Mouse (Mus musculus) neural tube, embryonic 14.5 days (tissue): ENCODE measurements at regions not wholly inside any gene's neighbourhood (a gene's known extent, or its start where the extent isn't known, plus 50 kb on each side); places are given as distances from the start of the nearest gene placed in this dataset.
"Not testable (repeated sequence)": the region's sequence is repeated elsewhere in the genome, so short reads cannot be mapped to it uniquely, and the experiment has no call there.

Source experiments
- ATAC-seq: fragments of 200-750 bp; cut with Nextera tagmentation; 2 replicates; pipeline ENCODE4 v1.8.0; 2017; ENCODE audit warnings: low read depth, mild to moderate bottlenecking, moderate TSS enrichment, moderate library complexity
- H3K27ac ChIP-seq: fragments of 300-500 bp; sonication (generic); 2 replicates; pipeline ENCODE4 v1.5.1; 2014; ENCODE audit warnings: low read depth, mild to moderate bottlenecking, control low read depth, low read length, moderate library complexity, mixed read lengths
- H3K27me3 ChIP-seq: fragments of 300-500 bp; sonication (generic); 2 replicates; pipeline ENCODE4 v1.6.1; 2014; ENCODE audit warnings: low read length; ENCODE audit not compliant: control insufficient read depth, insufficient read depth
- H3K36me3 ChIP-seq: fragments of 300-500 bp; sonication (generic); 2 replicates; pipeline ENCODE4 v1.6.1; 2014; ENCODE audit warnings: low read length, mixed read lengths; ENCODE audit not compliant: control insufficient read depth, insufficient read depth
- H3K4me1 ChIP-seq: fragments of 300-500 bp; sonication (generic); 2 replicates; pipeline ENCODE4 v1.6.1; 2014; ENCODE audit warnings: low read length; ENCODE audit not compliant: control insufficient read depth, insufficient read depth
- H3K4me2 ChIP-seq: fragments of 300-500 bp; sonication (generic); 2 replicates; pipeline ENCODE4 v1.6.1; 2014; ENCODE audit warnings: mild to moderate bottlenecking, low read depth, low read length, control low read depth
- H3K4me3 ChIP-seq: fragments of 300-500 bp; sonication (generic); 2 replicates; pipeline ENCODE4 v1.5.1; 2014; ENCODE audit warnings: low read depth, low read length, control low read depth, mixed read lengths
- H3K9ac ChIP-seq: fragments of 300-500 bp; sonication (generic); replicated peaks from 2 replicates; pipeline ENCODE4 v1.6.1; 2014; ENCODE audit warnings: low read depth, mild to moderate bottlenecking, control low read depth, low read length, mixed read lengths
- H3K9me3 ChIP-seq: fragments of 300-500 bp; sonication (generic); 2 replicates; pipeline ENCODE4 v1.6.1; 2016; ENCODE audit warnings: low read length; ENCODE audit not compliant: control insufficient read depth
- WGBS: fragments of 180-500 bp; shearing (Covaris S2); extraction: QIAGEN DNeasy Blood & Tissue Kit; methylation state at CpG from one replicate; pipeline ENCODE4 v1.1.7; 2014; 5-methylcytosine and 5-hydroxymethylcytosine counted together

- H3K27me3 ChIP-seq, H3K9ac ChIP-seq, H3K4me3 ChIP-seq, H3K36me3 ChIP-seq, H3K4me2 ChIP-seq, H3K27ac ChIP-seq, ATAC-seq, H3K9me3 ChIP-seq, H3K4me1 ChIP-seq: not testable (repeated sequence)
- 70% methylated on average over 2 of the region's 2 CpGs for WGBS
Measured at GRCm38 (mm10) chr8:20116785-20117184, 213.6 kb downstream of the Gm31371 start.

- H3K27me3 ChIP-seq, ATAC-seq, H3K4me1 ChIP-seq, H3K4me2 ChIP-seq, H3K36me3 ChIP-seq, H3K27ac ChIP-seq, H3K9me3 ChIP-seq, H3K4me3 ChIP-seq, H3K9ac ChIP-seq: not testable (repeated sequence)
- 89% methylated on average over 4 of the region's 4 CpGs for WGBS
Measured at GRCm38 (mm10) chr8:20119581-20119980, 216.4 kb downstream of the Gm31371 start.

- ATAC-seq, H3K9me3 ChIP-seq, H3K9ac ChIP-seq, H3K4me3 ChIP-seq, H3K4me1 ChIP-seq, H3K27me3 ChIP-seq, H3K4me2 ChIP-seq, H3K27ac ChIP-seq, H3K36me3 ChIP-seq: not testable (repeated sequence)
- WGBS, result 86% methylated on average over 2 of the region's 2 CpGs
Measured at GRCm38 (mm10) chr8:20120186-20120585, 217.0 kb downstream of the Gm31371 start.

GRCm38 (mm10) chr8:20121391-20121909, 218.3 kb downstream of the Gm31371 start:
- not testable (repeated sequence) for H3K4me1 ChIP-seq, H3K27me3 ChIP-seq, H3K27ac ChIP-seq, H3K9ac ChIP-seq, H3K4me2 ChIP-seq, H3K4me3 ChIP-seq, H3K36me3 ChIP-seq, ATAC-seq, H3K9me3 ChIP-seq
- WGBS, result 94% methylated on average over 9 of the region's 11 CpGs

GRCm38 (mm10) chr8:20122067-20122925, 219.1 kb downstream of the Gm31371 start:
- peak; percentile 100 for ATAC-seq
- not testable (repeated sequence) for H3K27me3 ChIP-seq, H3K36me3 ChIP-seq, H3K9me3 ChIP-seq, H3K4me1 ChIP-seq, H3K4me2 ChIP-seq
- Histone ChIP-seq H3K27ac (peak overlapping the region; percentile 57), H3K4me3 (peak overlapping the region; percentile 47), H3K9ac (peak overlapping the region; percentile 63)
- 11% methylated on average over 57 of the region's 72 CpGs for WGBS

- H3K9ac ChIP-seq, H3K9me3 ChIP-seq, H3K4me3 ChIP-seq, H3K4me2 ChIP-seq, ATAC-seq, H3K27ac ChIP-seq, H3K36me3 ChIP-seq, H3K27me3 ChIP-seq, H3K4me1 ChIP-seq: not testable (repeated sequence)
- WGBS, result 95% methylated on average over 5 of the region's 5 CpGs
Measured at GRCm38 (mm10) chr8:20123545-20123944, 220.4 kb downstream of the Gm31371 start.

GRCm38 (mm10) chr8:20135626-20136025, 227.4 kb downstream of the Gm15319 start:
- H3K27ac ChIP-seq, H3K4me1 ChIP-seq, H3K27me3 ChIP-seq, H3K36me3 ChIP-seq, H3K9ac ChIP-seq, H3K9me3 ChIP-seq, ATAC-seq, H3K4me2 ChIP-seq, H3K4me3 ChIP-seq: not testable (repeated sequence)
- no CpG with 5 or more reads among the region's 1 CpGs for WGBS

GRCm38 (mm10) chr8:20145436-20145835, 217.6 kb downstream of the Gm15319 start:
- ATAC-seq, H3K9ac ChIP-seq, H3K27me3 ChIP-seq, H3K4me1 ChIP-seq, H3K36me3 ChIP-seq, H3K27ac ChIP-seq, H3K4me3 ChIP-seq, H3K4me2 ChIP-seq, H3K9me3 ChIP-seq: not testable (repeated sequence)
- 89% methylated on average over 4 of the region's 4 CpGs for WGBS

GRCm38 (mm10) chr8:20151317-20152047, 211.5 kb downstream of the Gm15319 start:
- not testable (repeated sequence) for H3K36me3 ChIP-seq, H3K9me3 ChIP-seq, H3K27ac ChIP-seq, H3K4me2 ChIP-seq, H3K4me3 ChIP-seq, ATAC-seq, H3K27me3 ChIP-seq, H3K4me1 ChIP-seq, H3K9ac ChIP-seq
- 83% methylated on average over 5 of the region's 11 CpGs for WGBS
